Mouse (Mus musculus): ENCODE measurements around the gene Olfr1411. TPM values are rescaled to one million over a fixed set of nuclear protein-coding genes. Genes with fewer than 3 reads are reported as not detected.

The Olfr1411 gene
- total RNA-seq (2012; rRNA removed) (not detected in 2 replicates), polyA plus RNA-seq (2012; ENCODE audit: insufficient read depth in 1 of 2, insufficient read length in 2 of 2, low read depth in 1 of 2, low replicate concordance in 2 of 2, missing spikeins in 1 of 2) (not detected)

GRCm38 (mm10) chr1:92594111-92594510 is at the start of gene Olfr1411:
Olfr1411 (plus strand) TSS chr1:92594411.
- H3K27ac ChIP-seq (ENCODE audit: control insufficient read depth, low read depth, low read length) = no peak within 1 kb of the TSS
- H3K27me3 ChIP-seq (ENCODE audit: control insufficient read depth in 1 of 2, insufficient read depth in 2 of 2, low read length in 2 of 2) = peaks cover 0 to 1% of the 10 kb centered on the region in 2 experiments; a peak in 1 of 4 replicates
- no peaks in the 10 kb centered on the region for H3K36me3 ChIP-seq (ENCODE audit: control insufficient read depth in 1 of 2, insufficient read depth in 2 of 2, low read length in 2 of 2)
- no peaks in the 10 kb centered on the region for H3K9me3 ChIP-seq (replicated peaks; ENCODE audit: insufficient read depth, low read length)
- no peak within 1 kb of the TSS for H3K9ac ChIP-seq (ENCODE audit: control insufficient read depth, low read depth, low read length, poor library complexity, severe bottlenecking)
- no peak within 1 kb of the TSS for H3K4me3 ChIP-seq (ENCODE audit: control insufficient read depth in 1 of 2, insufficient read depth in 1 of 2, low read depth in 2 of 2, low read length in 2 of 2)
- TF ChIP-seq ZKSCAN1 (IDR thresholded peaks at IDR 0.05; ENCODE audit: low read depth, low read length) (no peak), KAT2A (conservative IDR thresholded peaks at IDR 0.05; ENCODE audit: low read depth, low read length) (no peak), TBP (IDR thresholded peaks at IDR 0.05; ENCODE audit: low read depth, low read length) (no peak), CHD1 (IDR thresholded peaks at IDR 0.05; ENCODE audit: low read depth, low read length) (no peak), JUND (IDR thresholded peaks at IDR 0.05; ENCODE audit: low read depth, low read length) (no peak), MAFK (IDR thresholded peaks at IDR 0.05; ENCODE audit: borderline replicate concordance, low read depth, low read length) (no peak), ZC3H11A (IDR thresholded peaks at IDR 0.05; ENCODE audit: low read depth, low read length) (no peak), USF1 (IDR thresholded peaks at IDR 0.05; ENCODE audit: low read depth, low read length) (no peak), NRF1 (IDR thresholded peaks at IDR 0.05; ENCODE audit: insufficient read depth, low read depth, low read length, poor library complexity, severe bottlenecking) (no peak)
- no peaks in the 10 kb centered on the region for H3K79me2 ChIP-seq (ENCODE audit: control insufficient read depth, insufficient read depth, low read length, poor library complexity)
- H3K4me1 ChIP-seq (ENCODE audit: control insufficient read depth in 1 of 2, insufficient read depth in 2 of 2, low read length in 2 of 2) = no peaks in the 10 kb centered on the region
- DNase-seq (ENCODE audit: low read depth, low spot score) = no peak

DNA sequence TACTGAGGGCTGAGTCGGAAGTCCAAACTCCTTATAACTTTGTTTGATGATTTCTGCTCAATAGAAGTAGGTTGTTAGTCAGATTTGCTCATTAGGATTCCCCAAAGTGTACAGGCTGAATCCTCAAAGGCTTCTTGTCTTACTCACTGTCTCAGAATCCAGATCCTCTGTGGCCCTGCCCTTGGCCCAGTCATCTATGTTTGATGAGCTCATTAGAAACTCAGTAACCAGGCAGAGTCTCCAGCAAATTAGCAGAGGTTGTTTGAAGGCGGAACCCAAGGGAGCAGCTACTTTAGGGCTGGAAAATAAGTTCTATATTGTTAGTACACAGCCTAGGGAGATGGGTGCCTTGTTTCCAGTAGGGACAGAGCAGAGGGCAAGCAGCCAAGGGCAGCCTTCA is 48.3 kb upstream of the Olfr1411 start:
- TF ChIP-seq RCOR1 (IDR thresholded peaks at IDR 0.05; ENCODE audit: low read depth, low read length) (no peak), MYC (IDR thresholded peaks at IDR 0.05; ENCODE audit: low read depth, low read length) (no peak), RAD21 (IDR thresholded peaks at IDR 0.05; ENCODE audit: low read depth, low read length) (no peak), CHD2 (IDR thresholded peaks at IDR 0.05; ENCODE audit: low read length) (no peak), GATA1 (IDR thresholded peaks at IDR 0.05; ENCODE audit: low read depth, low read length) (no peak), MAX (IDR thresholded peaks at IDR 0.05; ENCODE audit: low read length) (no peak), NRF1 (IDR thresholded peaks at IDR 0.05; ENCODE audit: insufficient read depth, low read depth, low read length, poor library complexity, severe bottlenecking) (no peak), POLR2A (IDR thresholded peaks at IDR 0.05; ENCODE audit: control insufficient read depth in 1 of 2, insufficient read depth in 1 of 2, low read depth in 1 of 2, low read length in 2 of 2, poor library complexity in 1 of 2) (no peak), JUND (IDR thresholded peaks at IDR 0.05; ENCODE audit: low read depth, low read length) (no peak), ZNF384 (IDR thresholded peaks at IDR 0.05; ENCODE audit: low read depth, low read length) (no peak), SIN3A (IDR thresholded peaks at IDR 0.05; ENCODE audit: low read length) (no peak), MEF2A (IDR thresholded peaks at IDR 0.05; ENCODE audit: extremely low read depth, insufficient replicate concordance, low read depth, low read length, poor library complexity, severe bottlenecking) (no peak), MAZ (IDR thresholded peaks at IDR 0.05; ENCODE audit: low read depth, low read length) (no peak), ZC3H11A (IDR thresholded peaks at IDR 0.05; ENCODE audit: low read depth, low read length) (no peak)
- H3K4me3 ChIP-seq (ENCODE audit: control insufficient read depth in 1 of 2, insufficient read depth in 1 of 2, low read depth in 2 of 2, low read length in 2 of 2) = no peak overlapping the region

More for the DNA sequence above, 48.3 kb upstream of the Olfr1411 start:
- Histone ChIP-seq H3K27ac (ENCODE audit: control insufficient read depth, low read depth, low read length) (no peak overlapping the region), H3K9ac (ENCODE audit: control insufficient read depth, low read depth, low read length, poor library complexity, severe bottlenecking) (no peak overlapping the region), H3K9me3 (replicated peaks; ENCODE audit: insufficient read depth, low read length) (no peaks in the 10 kb centered on the region), H3K27me3 (ENCODE audit: control insufficient read depth in 1 of 2, insufficient read depth in 2 of 2, low read length in 2 of 2) (peaks cover 0 to 7% of the 10 kb centered on the region in 2 experiments; a peak in 2 of 4 replicates), H3K4me1 (ENCODE audit: control insufficient read depth in 1 of 2, insufficient read depth in 2 of 2, low read length in 2 of 2) (no peaks in the 10 kb centered on the region), H3K36me3 (ENCODE audit: control insufficient read depth in 1 of 2, insufficient read depth in 2 of 2, low read length in 2 of 2) (no peaks in the 10 kb centered on the region), H3K79me2 (ENCODE audit: control insufficient read depth, insufficient read depth, low read length, poor library complexity) (no peaks in the 10 kb centered on the region)
- DNase-seq (ENCODE audit: low read depth, low spot score) = no peak
